Mouse (Mus musculus): Measurements from ENCODE around the gene Cdh12. TPM values are rescaled to one million over a fixed set of nuclear protein-coding genes. Genes with fewer than 3 reads are reported as not detected.

Cdh12 gene
- polyA plus RNA-seq, 1 experiment from 2014 or later, result 6.8 TPM

GRCm38 (mm10) chr15:21530804-21531203, 1081.7 kb downstream of the Cdh12 start:
- Histone ChIP-seq H3K4me2 (ENCODE audit: low read length) (no peak overlapping the region), H3K4me3 (replicated peaks; ENCODE audit: low read depth, low read length) (no peak overlapping the region), H3K4me1 (ENCODE audit: control insufficient read depth, insufficient read depth, low read length) (no peaks in the 10 kb centered on the region), H3K27ac (replicated peaks; ENCODE audit: low read depth, low read length) (no peak overlapping the region), H3K9ac (replicated peaks; ENCODE audit: low read length) (no peak overlapping the region), H3K27me3 (ENCODE audit: control insufficient read depth, insufficient read depth, low read length) (no peaks in the 10 kb centered on the region), H3K9me3 (ENCODE audit: control insufficient read depth, low read length) (no peaks in the 10 kb centered on the region), H3K36me3 (ENCODE audit: control insufficient read depth, insufficient read depth, low read length) (no peaks in the 10 kb centered on the region)
- no peak for ATAC-seq (ENCODE audit: low FRiP score, low TSS enrichment)
- peak; percentile 40 for DNase-seq
- WGBS, result 66% methylated on average over 4 of the region's 4 CpGs

GRCm38 (mm10) chr15:21536909-21537308, 1087.8 kb downstream of the Cdh12 start:
- H3K9ac ChIP-seq (replicated peaks; ENCODE audit: low read length), result no peak overlapping the region
- no peak overlapping the region for H3K4me2 ChIP-seq (ENCODE audit: low read length)
- no peak overlapping the region for H3K4me3 ChIP-seq (replicated peaks; ENCODE audit: low read depth, low read length)
- H3K4me1 ChIP-seq (ENCODE audit: control insufficient read depth, insufficient read depth, low read length), result no peaks in the 10 kb centered on the region
- H3K9me3 ChIP-seq (ENCODE audit: control insufficient read depth, low read length), result no peaks in the 10 kb centered on the region
- no peak for ATAC-seq (ENCODE audit: low FRiP score, low TSS enrichment)
- peak; percentile 75 for DNase-seq
- H3K27ac ChIP-seq (replicated peaks; ENCODE audit: low read depth, low read length), result no peak overlapping the region
- 70% methylated on average over 2 of the region's 2 CpGs for WGBS
- no peaks in the 10 kb centered on the region for H3K27me3 ChIP-seq (ENCODE audit: control insufficient read depth, insufficient read depth, low read length)
- H3K36me3 ChIP-seq (ENCODE audit: control insufficient read depth, insufficient read depth, low read length), result no peaks in the 10 kb centered on the region

GRCm38 (mm10) chr15:21544786-21545185, 1095.7 kb downstream of the Cdh12 start:
- ATAC-seq (ENCODE audit: low FRiP score, low TSS enrichment) (no peak), DNase-seq (no peak)
- H3K27ac ChIP-seq (replicated peaks; ENCODE audit: low read depth, low read length), result no peak overlapping the region
- H3K27me3 ChIP-seq (ENCODE audit: control insufficient read depth, insufficient read depth, low read length), result no peaks in the 10 kb centered on the region
- WGBS, result 88% methylated on average over 2 of the region's 2 CpGs
- H3K4me1 ChIP-seq (ENCODE audit: control insufficient read depth, insufficient read depth, low read length), result no peaks in the 10 kb centered on the region
- H3K9me3 ChIP-seq (ENCODE audit: control insufficient read depth, low read length), result no peaks in the 10 kb centered on the region
- no peak overlapping the region for H3K9ac ChIP-seq (replicated peaks; ENCODE audit: low read length)
- H3K36me3 ChIP-seq (ENCODE audit: control insufficient read depth, insufficient read depth, low read length), result no peaks in the 10 kb centered on the region
- no peak overlapping the region for H3K4me3 ChIP-seq (replicated peaks; ENCODE audit: low read depth, low read length)
- H3K4me2 ChIP-seq (ENCODE audit: low read length), result no peak overlapping the region

- Histone ChIP-seq H3K9me3 (ENCODE audit: control insufficient read depth, low read length) (no peaks in the 10 kb centered on the region), H3K4me2 (ENCODE audit: low read length) (no peak overlapping the region), H3K4me3 (replicated peaks; ENCODE audit: low read depth, low read length) (no peak overlapping the region), H3K9ac (replicated peaks; ENCODE audit: low read length) (no peak overlapping the region), H3K36me3 (ENCODE audit: control insufficient read depth, insufficient read depth, low read length) (no peaks in the 10 kb centered on the region), H3K27ac (replicated peaks; ENCODE audit: low read depth, low read length) (no peak overlapping the region), H3K27me3 (ENCODE audit: control insufficient read depth, insufficient read depth, low read length) (no peaks in the 10 kb centered on the region), H3K4me1 (ENCODE audit: control insufficient read depth, insufficient read depth, low read length) (no peaks in the 10 kb centered on the region)
- no peak for ATAC-seq (ENCODE audit: low FRiP score, low TSS enrichment)
- no peak for DNase-seq
- WGBS, result 93% methylated on average over 4 of the region's 4 CpGs
These were observed 1106.9 kb downstream of the Cdh12 start for GRCm38 (mm10) chr15:21555981-21556380.

- Histone ChIP-seq H3K9ac (replicated peaks; ENCODE audit: low read length) (no peak overlapping the region), H3K27me3 (ENCODE audit: control insufficient read depth, insufficient read depth, low read length) (no peaks in the 10 kb centered on the region), H3K4me3 (replicated peaks; ENCODE audit: low read depth, low read length) (no peak overlapping the region), H3K36me3 (ENCODE audit: control insufficient read depth, insufficient read depth, low read length) (no peaks in the 10 kb centered on the region), H3K9me3 (ENCODE audit: control insufficient read depth, low read length) (no peaks in the 10 kb centered on the region), H3K27ac (replicated peaks; ENCODE audit: low read depth, low read length) (no peak overlapping the region), H3K4me1 (ENCODE audit: control insufficient read depth, insufficient read depth, low read length) (no peaks in the 10 kb centered on the region), H3K4me2 (ENCODE audit: low read length) (no peak overlapping the region)
- no peak for ATAC-seq (ENCODE audit: low FRiP score, low TSS enrichment)
- no peak for DNase-seq
- 86% methylated on average over 5 of the region's 5 CpGs for WGBS
These were observed 1117.4 kb downstream of the Cdh12 start for GRCm38 (mm10) chr15:21566314-21567051.

- WGBS, result 47% methylated on average over 4 of the region's 4 CpGs
- Histone ChIP-seq H3K27me3 (ENCODE audit: control insufficient read depth, insufficient read depth, low read length) (no peaks in the 10 kb centered on the region), H3K4me1 (ENCODE audit: control insufficient read depth, insufficient read depth, low read length) (no peaks in the 10 kb centered on the region), H3K36me3 (ENCODE audit: control insufficient read depth, insufficient read depth, low read length) (no peaks in the 10 kb centered on the region), H3K9ac (replicated peaks; ENCODE audit: low read length) (no peak overlapping the region), H3K4me3 (replicated peaks; ENCODE audit: low read depth, low read length) (no peak overlapping the region), H3K9me3 (ENCODE audit: control insufficient read depth, low read length) (no peaks in the 10 kb centered on the region), H3K4me2 (ENCODE audit: low read length) (no peak overlapping the region), H3K27ac (replicated peaks; ENCODE audit: low read depth, low read length) (no peak overlapping the region)
- no peak for ATAC-seq (ENCODE audit: low FRiP score, low TSS enrichment)
- no peak for DNase-seq
These were observed 1155.4 kb downstream of the Cdh12 start for GRCm38 (mm10) chr15:21604510-21604909.

Small RNA genes lying within 50 kb of the gene (microRNA-seq; reads per million reads assigned to microRNA genes)
- gene Gm27397, result not detected

Other genes with a start within 250 kb of the Cdh12 start
- 0.53 and 0.63 TPM in 2 replicates for gene Acot10, start 217.5 kb downstream of the Cdh12 start, polyA plus RNA-seq (2014; fragmentation: Nextera tagmentation; extraction: Ambion mirVana)

All from midbrain, embryonic 14.5 days (tissue).